Mouse (Mus musculus) right cerebral cortex, postnatal 10 days (tissue): ENCODE measurements around the gene Bicd2.
A peak's percentile ranks its signal among the peaks of the same experiment; 100 is the strongest.

Experiments used
- DNase-seq, 2 experiments: peaks; one replicate each; pipeline ENCODE4 v3.0.0; 2021; ENCODE audit warnings: low spot score in 2 of 2

The Bicd2 gene

DNA sequence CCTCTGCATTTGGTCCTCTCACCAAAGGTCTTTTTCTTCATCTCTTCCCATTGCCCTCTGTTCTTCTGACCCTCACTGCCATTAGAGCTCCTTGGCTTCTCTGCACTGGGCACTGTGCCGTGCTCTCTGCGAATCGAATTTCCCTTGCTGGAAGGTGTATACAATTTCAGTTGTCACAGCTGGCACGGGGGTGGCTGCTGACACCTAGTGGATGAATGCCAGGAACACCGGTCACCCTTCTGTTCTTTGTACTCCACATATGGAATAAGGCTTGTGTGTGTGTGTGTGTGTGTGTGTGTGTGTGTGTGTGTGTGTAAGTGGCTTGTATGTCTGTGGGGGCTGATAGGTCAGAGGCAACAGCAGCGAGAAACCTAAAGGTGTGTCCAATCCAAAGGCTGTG, 58.8 kb downstream of the Bicd2 start:
- peak in 1 of 2 experiments; percentile 56 for DNase-seq

- no peak for DNase-seq
These were observed 61.2 kb downstream of the Bicd2 start for GRCm38 (mm10) chr13:49402628-49403027.

DNA sequence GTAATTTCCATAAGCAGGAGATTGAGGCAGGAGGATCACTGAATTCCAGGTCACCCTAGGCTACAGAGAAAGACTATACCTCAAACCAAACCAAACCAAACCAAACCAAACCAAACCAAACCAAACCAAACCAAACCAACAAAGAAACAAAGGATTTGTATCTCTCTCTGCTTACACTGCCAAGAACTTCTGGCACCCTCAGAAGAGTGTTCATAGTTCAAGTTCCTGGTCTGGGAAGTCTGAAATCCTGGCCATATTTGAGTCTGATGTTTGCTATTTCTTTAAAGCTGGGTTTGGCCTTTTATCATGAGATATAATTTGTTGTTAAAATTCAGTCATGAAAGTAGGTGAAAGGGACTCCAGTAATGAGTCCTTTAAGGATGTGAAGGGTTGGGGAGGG, 66.4 kb downstream of the Bicd2 start:
- DNase-seq = no peak

DNA sequence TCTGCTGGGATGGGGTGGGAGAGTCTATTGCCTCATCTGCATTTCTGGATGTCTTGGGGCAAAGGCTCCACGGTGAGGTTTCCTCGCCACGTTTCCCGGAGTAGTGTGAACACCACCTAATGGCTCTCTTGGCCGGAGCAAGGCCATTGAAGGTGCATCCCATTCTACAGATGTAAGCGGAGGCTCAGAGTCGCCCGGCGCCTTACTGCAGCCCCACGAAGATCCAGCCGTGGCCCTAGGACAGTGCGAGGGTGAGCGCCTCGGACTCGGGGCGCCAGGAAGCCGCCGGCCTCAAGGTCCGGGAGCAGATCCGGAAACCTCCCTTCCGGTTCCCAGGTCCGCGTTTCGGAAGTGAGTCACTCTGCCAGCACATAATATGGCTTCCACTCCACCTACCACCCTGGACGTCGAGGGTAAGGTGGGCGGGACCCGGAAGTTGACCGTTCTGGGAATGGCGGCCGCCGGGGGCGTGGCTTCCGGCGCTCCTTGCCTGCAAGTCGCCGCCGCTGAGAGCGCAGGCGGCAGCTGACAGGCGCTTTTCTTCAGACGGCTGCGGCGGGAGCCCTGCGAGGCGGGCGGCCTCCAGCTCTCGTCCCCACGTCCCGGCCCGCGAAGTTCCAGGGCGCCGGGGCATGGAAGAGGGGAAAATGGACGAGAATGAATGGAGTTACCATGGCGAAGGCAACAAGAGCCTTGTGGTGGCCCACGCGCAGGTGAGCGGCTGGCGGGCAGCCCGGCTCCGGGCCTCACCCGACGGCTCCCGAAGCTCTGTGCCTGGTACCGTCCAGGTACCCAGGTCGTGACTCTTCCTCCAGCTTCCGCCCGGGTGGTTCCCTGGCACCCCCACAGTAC, 79.6 kb downstream of the Bicd2 start, which contains the start of gene Ippk:
Ippk (plus strand) TSS at position 496 of the 852 bp plus-strand sequence.
- DNase-seq = peak; percentile 99

DNA sequence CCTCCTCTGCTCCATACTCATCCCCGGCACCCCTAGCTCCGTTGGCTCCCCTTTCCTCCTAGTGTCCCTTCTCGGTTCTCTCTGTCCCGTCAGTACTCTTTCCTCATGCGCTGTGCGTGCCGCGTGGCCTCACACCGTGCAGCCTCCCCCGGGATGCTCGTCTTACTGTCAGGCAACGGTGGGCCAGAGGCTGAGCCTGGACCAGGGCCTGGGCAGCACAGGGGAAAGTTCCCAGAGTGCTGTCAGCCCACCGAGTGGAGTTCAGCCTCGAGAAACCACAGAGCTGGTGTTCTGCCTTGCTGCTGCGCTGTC, 80.2 kb downstream of the Bicd2 start:
- peak in 1 of 2 experiments; percentile 45 for DNase-seq

- DNase-seq = no peak
These were observed 80.6 kb downstream of the Bicd2 start for GRCm38 (mm10) chr13:49421959-49422358.

DNA sequence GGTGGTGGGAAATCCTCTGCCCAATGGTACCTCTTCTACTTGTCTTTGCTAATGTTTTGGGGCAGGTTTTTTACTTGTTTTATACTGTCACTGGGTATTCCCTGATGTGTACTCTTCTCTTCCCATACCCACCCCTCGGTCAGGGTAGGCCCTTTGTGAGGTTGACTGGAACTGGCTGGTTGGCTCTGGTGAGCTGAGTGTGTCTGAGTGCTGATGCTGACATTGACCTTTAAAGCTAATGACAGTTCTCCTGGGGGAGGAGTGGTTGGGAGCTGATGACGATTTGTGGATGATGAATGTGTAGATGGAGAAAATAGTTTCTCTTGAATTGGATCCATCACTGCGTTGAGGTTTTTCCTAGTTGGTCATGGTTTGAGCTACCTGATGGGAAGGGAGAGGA, 85.4 kb downstream of the Bicd2 start:
- no peak for DNase-seq

DNA sequence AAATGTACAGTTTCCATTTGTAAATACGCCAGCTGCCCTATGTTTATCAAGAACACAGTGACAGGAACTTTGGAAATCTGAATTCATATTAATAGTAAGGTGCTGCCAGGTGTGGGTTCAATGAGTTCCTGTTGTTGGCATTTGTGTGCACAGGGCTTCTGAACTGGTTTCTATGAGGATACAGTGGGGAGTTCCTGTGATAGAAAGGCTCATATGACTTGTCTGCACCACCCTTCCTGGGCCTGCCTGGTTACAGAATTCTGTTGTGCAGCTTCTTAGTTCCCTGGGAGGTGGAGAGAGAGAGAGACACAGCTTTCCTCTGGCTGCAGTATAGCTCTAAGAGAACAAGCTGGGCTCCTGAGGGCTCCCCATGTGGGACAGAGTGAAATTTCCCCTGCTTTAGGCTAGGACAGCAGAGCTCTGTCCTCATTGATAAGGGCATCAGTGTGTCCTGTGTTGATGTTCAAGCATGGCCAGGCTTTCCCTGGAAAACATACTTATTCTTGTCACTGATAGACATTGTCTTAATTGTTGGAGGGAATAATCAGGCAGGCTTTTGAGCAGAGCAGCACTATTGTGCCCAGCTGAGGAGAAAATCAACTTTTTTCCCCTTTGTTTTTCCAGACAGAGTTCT, 86.8 kb downstream of the Bicd2 start:
- DNase-seq = no peak

- DNase-seq = no peak
These were observed 89.1 kb downstream of the Bicd2 start for GRCm38 (mm10) chr13:49430529-49430928.

- DNase-seq = peak in 1 of 2 experiments; percentile 54
These were observed 92.1 kb downstream of the Bicd2 start for GRCm38 (mm10) chr13:49433268-49434029.

- no peak for DNase-seq
These were observed 94.4 kb downstream of the Bicd2 start for GRCm38 (mm10) chr13:49435745-49436144.

- DNase-seq = peak in 1 of 2 experiments; percentile 36
These were observed 94.8 kb downstream of the Bicd2 start for GRCm38 (mm10) chr13:49436170-49436569.
